Mouse (Mus musculus) thymus, postnatal 0 days (tissue): ENCODE results near the gene Gprasp1. TPM values are rescaled to one million over a fixed set of nuclear protein-coding genes. Genes with fewer than 3 reads are reported as not detected.
"Not testable (repeated sequence)": the region's sequence is repeated elsewhere in the genome, so short reads cannot be mapped to it uniquely, and the experiment has no call there.

Experiments
- DNase-seq: peaks from one replicate; pipeline ENCODE4 v3.0.0-alpha.2; 2015; ENCODE audit warnings: low spot score
- microRNA counts: library from miRNA; unstranded; fragments of <30 nt; microRNA quantifications from one replicate; lab custom pipeline; 2015
- microRNA-seq: library from miRNA; unstranded; fragments of <30 nt; microRNA quantifications from one replicate; pipeline ENCODE4, GENCODE M21; 2016; ENCODE audit warnings: borderline number of aligned reads
- polyA plus RNA-seq: library from polyadenylated mRNA; unstranded; fragments of >200 nt; fragmentation: Nextera tagmentation; extraction: Ambion mirVana; gene quantifications from 2 replicates; pipeline ENCODE4 v1.2.1, GENCODE M21; 2015

Gene Gprasp1
- polyA plus RNA-seq, 1 experiment from 2014 or later: 18.9 TPM

GRCm38 (mm10) chrX:135835896-135836295 is 93.4 kb downstream of the Gprasp1 start:
- DNase-seq: not testable (repeated sequence)

- DNase-seq: no peak
These were observed 95.4 kb downstream of the Gprasp1 start for GRCm38 (mm10) chrX:135837896-135838295.

- peak; percentile 39 for DNase-seq
These were observed 96.2 kb downstream of the Gprasp1 start, which contains the start of gene Gprasp2 for GRCm38 (mm10) chrX:135838521-135839360. Gprasp2 (plus strand) TSS chrX:135839034.

GRCm38 (mm10) chrX:135839397-135840391 is 97.2 kb downstream of the Gprasp1 start:
- DNase-seq: peak; percentile 53

MicroRNAs within 50 kb of the gene (microRNA counts, 519-probe panel; counts per million panel counts)
- 473 counts per million, percentile 71 among the panel's probes with 10 or more counts for microRNA mmu-miR-1970 (lab: Ali Mortazavi, UCI)

Small RNAs within 50 kb of the gene (microRNA-seq; reads per million reads assigned to microRNA genes)
- not detected for gene Mir1970
- gene Mir7646: 1.2 reads per million

Other genes starting within 250 kb of the Gprasp1 start
- gene AV320801, start 248.1 kb upstream of the Gprasp1 start, polyA plus RNA-seq: not detected in 2 replicates
- 0.05 and 0.34 TPM in 2 replicates for gene Nxf7, start 144.0 kb upstream of the Gprasp1 start, polyA plus RNA-seq
- not detected in 2 replicates for gene Prame, start 115.0 kb upstream of the Gprasp1 start, polyA plus RNA-seq
- 0.06 TPM in 1 of 2 replicates, not detected in the other for gene Tcp11x2, start 48.9 kb upstream of the Gprasp1 start, polyA plus RNA-seq
- 0.82 and 1.3 TPM in 2 replicates for gene Tmsb15a, start 17.5 kb upstream of the Gprasp1 start, polyA plus RNA-seq
- 9.5 and 12.2 TPM in 2 replicates for gene Armcx5, start within 50 bp of the Gprasp1 start, polyA plus RNA-seq
- 55.0 and 55.1 TPM in 2 replicates for gene Bhlhb9, start 54.9 kb downstream of the Gprasp1 start, polyA plus RNA-seq
- 6.6 and 7.0 TPM in 2 replicates for gene Gprasp2, start 96.3 kb downstream of the Gprasp1 start, polyA plus RNA-seq